ENCODE assay signal across 20 mouse cellular contexts in the genomic region with DNA sequence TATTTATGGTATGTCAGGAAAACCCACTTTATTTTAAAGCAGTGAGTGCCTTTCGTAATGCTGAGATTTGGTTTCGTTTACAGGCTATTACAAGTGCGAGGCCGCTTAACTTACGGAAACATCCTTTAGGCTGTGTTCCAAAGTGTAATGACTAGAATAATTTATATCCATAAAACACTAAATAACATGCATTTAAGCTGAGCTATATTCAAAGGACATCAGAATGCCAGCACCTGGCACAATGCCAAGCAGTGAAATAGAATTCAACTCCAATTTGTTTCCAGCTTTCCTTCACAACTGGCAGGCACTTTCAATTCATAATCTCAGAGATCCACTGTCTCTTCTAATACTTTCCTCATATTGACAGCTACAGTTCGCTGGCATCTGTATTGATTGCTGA.
DNase-seq lines count a peak whose midpoint lies in the region; ATAC-seq and TF ChIP-seq lines count a peak whose summit lies in the region.
"Had no signal": no experiment of that assay in that cellular context is flagged by ENCODE, and none has a peak within 500 bp of the region (broad histone marks: within the 10 kb centered on the region; RNA-seq: fewer than 3 reads in every experiment).

No protein-coding gene starts in this region.

- H3K4me2 ChIP-seq in hindbrain, embryonic 14.5 days (replicated peaks), result no peak overlapping the region
- H3K4me2 ChIP-seq in hindbrain, embryonic 11.5 days (replicated peaks; ENCODE audit: low read depth, low read length), result no peak overlapping the region
- H3K4me2 ChIP-seq in midbrain, embryonic 14.5 days (ENCODE audit: low read length), result no peak overlapping the region
- H3K4me2 ChIP-seq in midbrain, embryonic 13.5 days (replicated peaks), result no peak overlapping the region
- H3K4me2 ChIP-seq: embryonic facial prominence, embryonic 12.5 days; forebrain, embryonic 13.5 days; heart, embryonic 11.5 days; kidney, embryonic 15.5 days had no signal

- TF ChIP-seq CTCF in brain, embryonic 14.5 days (IDR thresholded peaks at IDR 0.05; ENCODE audit: borderline replicate concordance, extremely low read depth, insufficient read depth, insufficient read length), result no peak

- H3K27me3 ChIP-seq in hindbrain, embryonic 14.5 days (ENCODE audit: control insufficient read depth, insufficient read depth, low read length), result no peaks in the 10 kb centered on the region
- no peaks in the 10 kb centered on the region for H3K27me3 ChIP-seq in hindbrain, embryonic 11.5 days (ENCODE audit: control insufficient read depth, insufficient read depth, low read length)
- no peaks in the 10 kb centered on the region for H3K27me3 ChIP-seq in midbrain, embryonic 14.5 days (ENCODE audit: control insufficient read depth, insufficient read depth, low read length)
- H3K27me3 ChIP-seq in midbrain, embryonic 13.5 days, result no peaks in the 10 kb centered on the region
- H3K27me3 ChIP-seq: embryonic facial prominence, embryonic 12.5 days; forebrain, embryonic 13.5 days; kidney, embryonic 15.5 days had no signal

- 71% methylated on average over 6 of the region's 6 CpGs for WGBS in hindbrain, embryonic 14.5 days
- WGBS in hindbrain, embryonic 11.5 days, result 95% methylated on average over 6 of the region's 6 CpGs
- 78% methylated on average over 6 of the region's 6 CpGs for WGBS in midbrain, embryonic 14.5 days
- WGBS in midbrain, embryonic 13.5 days, result 86% methylated on average over 6 of the region's 6 CpGs

- H3K36me3 ChIP-seq in hindbrain, embryonic 14.5 days (replicated peaks; ENCODE audit: control insufficient read depth, insufficient read depth), result no peaks in the 10 kb centered on the region
- no peaks in the 10 kb centered on the region for H3K36me3 ChIP-seq in hindbrain, embryonic 11.5 days (ENCODE audit: control insufficient read depth, insufficient read depth, low read length)
- H3K36me3 ChIP-seq in midbrain, embryonic 14.5 days (ENCODE audit: control insufficient read depth, insufficient read depth, low read length), result no peaks in the 10 kb centered on the region
- H3K36me3 ChIP-seq in midbrain, embryonic 13.5 days, result no peaks in the 10 kb centered on the region
- H3K36me3 ChIP-seq: embryonic facial prominence, embryonic 12.5 days; kidney, embryonic 15.5 days; midbrain, embryonic 10.5 days had no signal

- H3K9me3 ChIP-seq in hindbrain, embryonic 14.5 days (ENCODE audit: control insufficient read depth, low read length), result no peaks in the 10 kb centered on the region
- H3K9me3 ChIP-seq in hindbrain, embryonic 11.5 days (ENCODE audit: control insufficient read depth, low read length), result no peaks in the 10 kb centered on the region
- H3K9me3 ChIP-seq in midbrain, embryonic 14.5 days (ENCODE audit: control insufficient read depth, low read length), result no peaks in the 10 kb centered on the region
- H3K9me3 ChIP-seq in midbrain, embryonic 13.5 days, result no peaks in the 10 kb centered on the region
- H3K9me3 ChIP-seq: embryonic facial prominence, embryonic 12.5 days; forebrain, embryonic 13.5 days; kidney, embryonic 15.5 days; midbrain, embryonic 10.5 days had no signal

- DNase-seq in hindbrain, embryonic 14.5 days (ENCODE audit: low spot score), result peak; percentile 32
- DNase-seq in hindbrain, embryonic 11.5 days (ENCODE audit: low spot score), result no peak
- DNase-seq in midbrain, embryonic 14.5 days, result peak; percentile 62
- DNase-seq in NIH3T3 (ENCODE audit: low read depth), result peak; percentile 7
- peak; percentile 78 for DNase-seq in brain, embryonic 14.5 days (ENCODE audit: low read depth)
- no peak for DNase-seq in heart, adult 9 months (ENCODE audit: low spot score in 2 of 2)
- DNase-seq: adrenal gland, postnatal 14 days; cerebellum, adult 11 months; gastrocnemius, postnatal 10 days; kidney, adult 11 months; lung, postnatal 10 days; thymus, adult 18-20 months; thymus, postnatal 36 days had no signal

- H3K9ac ChIP-seq in hindbrain, embryonic 14.5 days, result no peak overlapping the region
- H3K9ac ChIP-seq in hindbrain, embryonic 11.5 days (ENCODE audit: low read depth, low read length), result no peak overlapping the region
- no peak overlapping the region for H3K9ac ChIP-seq in midbrain, embryonic 14.5 days (replicated peaks; ENCODE audit: low read length)
- H3K9ac ChIP-seq in midbrain, embryonic 13.5 days (replicated peaks), result no peak overlapping the region
- H3K9ac ChIP-seq: embryonic facial prominence, embryonic 12.5 days; forebrain, embryonic 13.5 days; kidney, embryonic 15.5 days had no signal

- H3K27ac ChIP-seq in hindbrain, embryonic 14.5 days, result no peak overlapping the region
- no peak overlapping the region for H3K27ac ChIP-seq in hindbrain, embryonic 11.5 days (ENCODE audit: low read depth, low read length)
- H3K27ac ChIP-seq in midbrain, embryonic 14.5 days (replicated peaks; ENCODE audit: low read depth, low read length), result no peak overlapping the region
- no peak overlapping the region for H3K27ac ChIP-seq in midbrain, embryonic 13.5 days
- H3K27ac ChIP-seq: embryonic facial prominence, embryonic 12.5 days; forebrain, embryonic 13.5 days; kidney, embryonic 15.5 days; midbrain, embryonic 10.5 days had no signal

- H3K4me1 ChIP-seq in hindbrain, embryonic 14.5 days (replicated peaks; ENCODE audit: control insufficient read depth, insufficient read depth, low read length), result no peaks in the 10 kb centered on the region
- no peaks in the 10 kb centered on the region for H3K4me1 ChIP-seq in hindbrain, embryonic 11.5 days (replicated peaks; ENCODE audit: control insufficient read depth, insufficient read depth, low read length)
- no peaks in the 10 kb centered on the region for H3K4me1 ChIP-seq in midbrain, embryonic 14.5 days (ENCODE audit: control insufficient read depth, insufficient read depth, low read length)
- no peaks in the 10 kb centered on the region for H3K4me1 ChIP-seq in midbrain, embryonic 13.5 days (replicated peaks)
- H3K4me1 ChIP-seq: embryonic facial prominence, embryonic 12.5 days; forebrain, embryonic 13.5 days; kidney, embryonic 15.5 days; midbrain, embryonic 10.5 days had no signal

- no peak overlapping the region for H3K4me3 ChIP-seq in hindbrain, embryonic 14.5 days (replicated peaks; ENCODE audit: low read length)
- H3K4me3 ChIP-seq in hindbrain, embryonic 11.5 days (ENCODE audit: low read depth, low read length), result no peak overlapping the region
- no peak overlapping the region for H3K4me3 ChIP-seq in midbrain, embryonic 14.5 days (replicated peaks; ENCODE audit: low read depth, low read length)
- H3K4me3 ChIP-seq in midbrain, embryonic 13.5 days (replicated peaks), result no peak overlapping the region
- H3K4me3 ChIP-seq: embryonic facial prominence, embryonic 12.5 days; erythroblast, embryonic 14.5 days; forebrain, embryonic 13.5 days; kidney, embryonic 15.5 days; midbrain, embryonic 10.5 days had no signal

- no peak for TF ChIP-seq POLR2A in brain, embryonic 14.5 days (IDR thresholded peaks at IDR 0.05; ENCODE audit: borderline replicate concordance, extremely low read depth, insufficient read depth, insufficient read length, poor library complexity, severe bottlenecking)

- ATAC-seq in hindbrain, embryonic 14.5 days (ENCODE audit: low FRiP score), result no peak
- no peak for ATAC-seq in hindbrain, embryonic 11.5 days (ENCODE audit: low FRiP score)
- no peak for ATAC-seq in midbrain, embryonic 14.5 days (ENCODE audit: low FRiP score, low TSS enrichment)
- no peak for ATAC-seq in midbrain, embryonic 13.5 days
- ATAC-seq: forebrain, embryonic 13.5 days had no signal

Comparison
In these comparisons a context has a peak if more than half of its experiments do, and no peak if none do; other contexts are left out.
1. DNase-seq: peak in hindbrain, embryonic 14.5 days (single experiment), midbrain, embryonic 14.5 days (single experiment), NIH3T3 (single experiment) and brain, embryonic 14.5 days (single experiment); none in hindbrain, embryonic 11.5 days (single experiment) and heart, adult 9 months (0 of 2).